Mouse (Mus musculus): ENCODE measurements around the gene Cdkn2c.

DNA sequence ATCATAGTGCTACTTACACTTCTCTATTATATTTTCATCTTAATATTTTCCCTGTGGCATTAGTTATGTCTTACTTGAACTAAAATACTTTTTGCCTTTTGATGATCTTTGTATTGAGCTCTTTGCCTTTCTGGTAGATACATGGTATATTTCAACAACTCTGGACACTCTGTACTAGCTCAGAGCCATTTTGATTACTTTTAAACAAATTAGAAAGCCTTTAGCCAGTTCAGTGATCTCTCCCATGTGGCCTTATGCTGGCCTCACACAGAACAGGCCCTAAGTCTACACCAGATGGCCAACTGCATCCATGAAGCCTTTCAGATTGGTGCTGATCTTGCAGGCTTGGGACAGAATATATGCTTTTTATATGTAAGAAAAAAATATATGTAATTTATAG is 13.7 kb downstream of the Cdkn2c start:
- TF ChIP-seq POLR2A (IDR thresholded peaks at IDR 0.05; ENCODE audit: insufficient read depth, low read length) (no peak), CTCF (IDR thresholded peaks at IDR 0.05; ENCODE audit: low read depth, low read length) (no peak), EP300 (IDR thresholded peaks at IDR 0.05; ENCODE audit: insufficient read depth, low read depth, low read length) (no peak)
